Mouse (Mus musculus) embryo, embryonic 11.5 days (tissue): ENCODE measurements around the gene Smarca2.
A peak's percentile ranks its signal among the peaks of the same experiment; 100 is the strongest.

ENCODE experiments used
- DNase-seq: peaks from one replicate; pipeline ENCODE4 v3.0.0-alpha.2; 2012; ENCODE audit warnings: low read depth, low spot score

The Smarca2 gene

DNA sequence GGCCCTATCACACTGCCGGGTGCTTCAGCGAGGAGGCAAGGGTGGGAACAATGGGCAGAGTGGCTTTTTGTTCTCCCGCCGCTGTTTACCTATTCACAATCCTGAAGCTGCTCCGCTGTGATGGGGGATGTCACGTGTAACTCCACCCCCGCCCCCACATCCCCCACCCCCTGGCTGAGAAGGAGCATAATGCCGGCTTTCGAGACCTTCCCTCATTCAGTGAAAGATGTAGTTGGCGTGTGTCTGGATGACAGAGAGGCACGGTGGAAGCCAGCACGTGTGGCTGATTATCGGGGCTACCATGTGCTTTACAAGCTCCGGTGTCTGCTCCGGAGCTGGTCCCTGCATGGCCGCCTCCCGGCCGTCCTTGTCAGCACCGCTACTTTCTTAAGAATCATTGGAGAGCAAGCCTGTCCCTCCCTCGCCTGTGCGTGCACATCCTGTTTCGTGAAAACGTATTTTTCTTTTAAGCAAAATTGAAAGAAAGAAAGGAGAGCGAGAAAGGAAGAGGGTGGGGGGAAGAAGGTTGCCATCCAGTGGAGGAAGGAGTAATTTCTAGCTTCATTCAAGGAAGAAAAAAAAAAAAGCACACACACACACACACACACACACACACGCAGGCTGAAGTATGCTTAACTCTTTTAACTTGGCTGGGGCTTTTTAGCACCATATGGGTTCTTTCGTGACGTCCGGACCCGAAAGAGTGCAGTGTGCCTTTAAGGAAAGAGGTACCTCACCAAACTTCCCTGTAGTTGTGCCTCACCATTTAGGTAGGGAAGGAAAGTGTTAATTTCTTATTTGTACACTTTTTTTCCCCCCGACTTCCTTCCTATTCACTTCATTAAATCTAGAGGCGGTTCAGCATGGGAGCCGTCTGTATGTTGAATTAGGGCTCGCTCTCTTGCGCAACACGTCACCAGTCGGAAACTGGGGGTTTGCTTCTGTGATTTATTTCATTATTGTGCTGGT, 143.0 kb downstream of the Smarca2 start:
- peak; percentile 72 for DNase-seq

GRCm38 (mm10) chr19:26748676-26749075, 143.8 kb downstream of the Smarca2 start:
- DNase-seq, result peak; percentile 26

GRCm38 (mm10) chr19:26749427-26750137, 144.7 kb downstream of the Smarca2 start:
- no peak for DNase-seq

DNA sequence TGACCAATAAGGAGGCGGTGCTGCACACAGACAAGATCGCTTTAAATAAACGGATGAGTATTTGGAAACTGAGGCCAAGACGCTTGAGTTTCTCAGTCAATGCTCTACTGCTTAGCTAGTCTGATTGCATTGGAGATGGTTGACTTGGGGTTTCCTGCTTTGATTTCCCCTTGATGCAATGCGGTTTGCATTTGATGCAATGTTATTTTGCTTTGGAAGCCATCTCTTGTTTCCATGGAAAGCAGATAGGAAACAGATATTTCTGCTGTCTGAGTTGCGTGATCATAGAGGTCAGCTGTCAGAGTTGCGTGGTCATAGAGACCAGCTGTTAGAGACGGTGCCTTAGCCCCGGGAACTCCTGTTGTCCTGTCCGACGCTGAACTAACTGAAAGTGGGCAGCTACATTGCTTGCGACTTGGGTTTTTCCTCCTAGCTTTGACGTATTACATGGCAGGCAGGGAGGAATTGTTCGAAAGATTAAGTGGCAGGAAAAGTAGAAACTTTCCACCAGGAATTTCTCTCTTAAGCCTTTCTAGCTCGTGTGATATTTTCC, 147.8 kb downstream of the Smarca2 start:
- no peak for DNase-seq

DNA sequence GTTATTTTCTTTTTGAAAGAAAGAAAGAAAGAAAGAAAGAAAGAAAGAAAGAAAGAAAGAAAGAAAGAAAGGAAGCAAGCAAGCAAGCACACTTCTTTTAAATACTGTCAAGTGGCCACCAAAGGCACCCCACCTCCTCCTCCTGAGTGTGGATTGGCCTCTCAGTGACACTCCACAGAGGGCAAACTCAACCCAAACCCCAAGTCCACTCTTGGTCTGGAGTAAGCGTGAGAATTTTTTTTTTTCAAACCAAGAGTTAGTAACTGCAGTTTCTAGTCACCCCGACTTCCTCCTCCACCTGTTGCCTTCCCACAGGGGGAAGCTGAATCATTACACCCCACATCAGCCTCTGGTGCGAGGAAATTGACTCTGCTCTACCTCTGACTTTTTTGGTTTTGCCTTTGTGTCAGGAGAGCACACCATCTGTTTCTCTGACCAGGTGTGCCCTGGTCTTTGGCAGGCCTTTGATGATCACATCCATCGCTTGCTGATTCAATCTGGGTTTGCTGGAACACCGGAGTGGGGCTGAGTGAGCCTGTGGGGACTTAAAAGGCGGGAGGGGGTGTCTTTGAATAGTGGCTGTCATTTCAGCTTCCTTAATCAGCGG, 148.5 kb downstream of the Smarca2 start:
- no peak for DNase-seq

GRCm38 (mm10) chr19:26754016-26754794, 149.4 kb downstream of the Smarca2 start:
- no peak for DNase-seq

DNA sequence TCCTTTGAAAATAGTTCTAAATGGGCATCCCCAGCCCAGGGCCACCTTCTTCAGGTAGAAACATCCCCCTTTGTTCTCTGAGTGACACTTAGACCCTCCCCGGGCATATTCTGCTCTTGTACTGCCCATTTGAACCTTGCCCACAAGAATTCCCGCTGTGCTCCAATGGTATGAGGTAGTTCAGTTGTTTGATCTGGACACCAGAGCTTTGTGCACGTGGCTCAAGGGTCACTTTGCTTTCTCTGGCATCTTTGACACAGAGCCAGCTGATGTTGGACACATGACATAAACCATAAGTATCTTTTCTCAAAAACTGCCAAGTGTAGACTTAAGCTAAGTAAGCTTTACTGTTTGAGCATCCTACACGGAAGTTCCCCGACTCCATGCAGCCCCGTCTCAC, 151.1 kb downstream of the Smarca2 start:
- DNase-seq, result no peak

DNA sequence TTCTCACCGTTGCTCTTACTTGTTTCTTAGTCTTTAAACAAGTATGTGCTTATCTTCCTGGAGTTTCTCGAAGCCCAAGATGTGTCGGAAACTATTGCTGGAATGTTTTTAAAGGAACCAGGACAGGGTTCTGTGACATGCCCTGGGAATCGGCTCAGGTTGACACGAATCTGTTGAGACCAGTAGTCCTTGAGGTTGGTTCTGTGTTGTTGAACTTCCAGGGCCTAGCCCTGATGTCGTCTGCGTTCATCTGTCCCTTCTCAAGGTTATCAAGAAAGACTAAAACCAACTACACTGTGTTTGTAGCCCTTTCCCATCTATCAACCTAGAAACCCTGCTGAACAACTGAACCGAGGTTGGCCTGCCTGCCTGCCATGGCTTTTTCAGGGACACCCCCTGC, 151.5 kb downstream of the Smarca2 start:
- DNase-seq, result no peak

- no peak for DNase-seq
Observed at GRCm38 (mm10) chr19:26758156-26758555, 153.3 kb downstream of the Smarca2 start.

DNA sequence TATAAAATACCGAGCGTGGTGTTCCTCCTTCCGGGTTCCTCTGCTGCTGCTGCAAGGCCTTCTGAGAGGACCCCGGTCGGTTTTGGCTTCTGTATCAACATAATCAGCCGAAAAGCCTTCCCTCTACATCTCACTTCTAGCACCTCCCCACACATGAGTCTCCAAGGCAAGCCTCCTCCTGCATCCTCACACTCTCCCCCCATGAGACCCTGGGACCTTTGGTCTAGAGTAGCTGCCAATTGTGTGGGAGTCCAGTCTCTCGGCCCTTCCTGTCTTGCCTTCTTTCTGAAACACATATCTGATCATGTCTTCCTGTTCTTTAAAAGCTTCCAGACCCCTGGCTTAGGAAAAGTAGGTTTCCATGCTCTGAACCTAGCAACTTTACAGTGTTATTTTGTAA, 153.8 kb downstream of the Smarca2 start:
- no peak for DNase-seq

DNA sequence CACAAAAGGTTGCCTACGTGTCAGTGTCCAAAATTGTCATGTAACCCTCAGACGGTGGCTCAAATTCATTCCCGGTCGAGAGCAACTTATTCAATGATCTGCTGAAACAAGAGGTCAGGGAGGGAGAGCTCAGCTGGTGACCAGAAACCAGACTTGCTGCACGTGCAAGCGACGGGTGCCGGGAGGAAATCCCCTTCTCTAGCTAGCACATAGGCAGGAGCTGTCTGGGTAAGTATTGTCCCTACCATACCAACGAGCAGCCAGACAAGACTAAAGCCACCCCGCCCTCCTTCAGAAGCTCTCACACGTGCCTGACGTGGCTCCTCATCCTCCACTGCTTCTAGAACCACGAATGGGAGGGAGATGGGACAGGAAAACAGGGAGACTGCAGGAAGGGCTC, 154.4 kb downstream of the Smarca2 start:
- DNase-seq, result no peak

DNA sequence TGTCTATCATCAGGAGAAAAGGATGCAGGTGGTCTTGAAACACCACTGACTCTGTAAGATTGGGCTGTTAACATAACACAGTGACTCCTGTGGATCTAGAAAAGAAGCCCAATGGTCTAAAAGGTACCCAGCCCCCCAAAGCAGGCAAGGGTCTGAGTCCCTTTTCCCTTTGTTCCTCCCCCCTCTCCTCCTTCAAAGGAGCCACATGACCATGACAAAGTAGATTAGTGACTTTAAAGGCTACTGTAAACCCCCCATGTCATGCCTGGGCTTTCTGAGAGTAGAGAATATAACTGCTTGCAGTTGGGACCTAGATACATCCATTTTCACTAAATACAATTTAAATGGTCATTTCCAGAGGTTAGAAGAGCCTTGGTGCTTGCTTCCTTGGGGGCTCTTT, 156.4 kb downstream of the Smarca2 start:
- no peak for DNase-seq

DNA sequence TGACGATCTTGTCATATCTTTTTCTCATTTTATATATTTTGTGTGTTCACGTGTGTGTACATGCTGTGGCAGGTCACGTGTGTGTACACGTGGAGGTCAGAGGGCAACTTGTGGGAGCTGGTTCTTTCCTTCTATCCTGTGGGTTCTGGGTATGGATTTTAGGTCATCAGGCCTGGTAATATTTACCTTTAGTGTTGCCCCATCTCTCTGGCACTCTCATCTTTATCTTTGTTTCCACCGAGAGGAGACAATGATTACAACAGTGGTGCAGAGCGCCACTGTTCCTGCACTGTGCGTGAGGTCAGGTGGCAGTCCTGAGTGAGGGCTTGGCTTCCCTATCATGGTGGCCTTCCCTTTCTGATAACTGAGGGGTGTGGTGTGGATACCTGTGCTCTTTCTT, 160.6 kb downstream of the Smarca2 start:
- DNase-seq, result no peak

DNA sequence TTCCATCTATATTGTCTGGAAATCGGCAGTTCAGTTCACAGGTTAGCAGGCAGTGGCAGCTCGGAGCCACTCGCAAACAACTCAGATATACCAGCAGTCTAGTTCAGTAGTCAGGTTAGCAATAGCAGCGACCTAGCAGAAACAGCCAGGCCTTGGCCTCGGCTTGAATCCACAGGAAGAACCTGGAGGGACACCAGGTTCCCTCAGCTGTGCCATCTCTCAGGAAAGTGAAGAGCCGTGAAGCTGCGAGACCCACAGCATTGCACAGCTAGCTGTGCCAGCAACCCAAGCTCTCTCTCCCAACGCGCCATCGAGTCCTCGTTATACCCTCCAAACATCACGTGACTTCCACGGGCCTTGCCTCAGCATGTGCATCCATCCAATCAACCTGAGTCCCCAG, 162.6 kb downstream of the Smarca2 start:
- DNase-seq, result no peak

GRCm38 (mm10) chr19:26767941-26768340, 163.1 kb downstream of the Smarca2 start:
- no peak for DNase-seq

DNA sequence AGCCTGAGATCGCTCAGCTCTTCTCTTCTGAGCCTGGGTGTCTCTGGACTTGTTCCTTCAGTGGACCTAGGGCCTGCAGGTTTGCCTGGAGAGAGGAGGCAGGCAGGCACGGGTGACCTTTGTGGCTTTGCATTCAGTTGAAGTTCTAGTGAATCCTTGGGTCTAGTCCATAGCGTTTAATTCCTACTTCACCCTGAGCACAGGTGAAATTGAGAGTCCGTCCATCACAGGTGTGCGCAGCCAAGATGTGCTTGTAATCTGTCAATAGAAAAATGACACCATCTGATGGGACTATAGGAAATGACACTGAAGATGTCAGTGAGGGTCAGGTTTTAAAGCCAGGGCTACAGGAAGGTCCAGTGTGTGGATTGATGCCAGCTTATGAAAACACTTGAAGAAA, 164.0 kb downstream of the Smarca2 start:
- DNase-seq, result no peak

- peak; percentile 20 for DNase-seq
Observed at GRCm38 (mm10) chr19:26769609-26770500, 165.0 kb downstream of the Smarca2 start.

GRCm38 (mm10) chr19:26770592-26770991, 165.7 kb downstream of the Smarca2 start:
- no peak for DNase-seq

DNA sequence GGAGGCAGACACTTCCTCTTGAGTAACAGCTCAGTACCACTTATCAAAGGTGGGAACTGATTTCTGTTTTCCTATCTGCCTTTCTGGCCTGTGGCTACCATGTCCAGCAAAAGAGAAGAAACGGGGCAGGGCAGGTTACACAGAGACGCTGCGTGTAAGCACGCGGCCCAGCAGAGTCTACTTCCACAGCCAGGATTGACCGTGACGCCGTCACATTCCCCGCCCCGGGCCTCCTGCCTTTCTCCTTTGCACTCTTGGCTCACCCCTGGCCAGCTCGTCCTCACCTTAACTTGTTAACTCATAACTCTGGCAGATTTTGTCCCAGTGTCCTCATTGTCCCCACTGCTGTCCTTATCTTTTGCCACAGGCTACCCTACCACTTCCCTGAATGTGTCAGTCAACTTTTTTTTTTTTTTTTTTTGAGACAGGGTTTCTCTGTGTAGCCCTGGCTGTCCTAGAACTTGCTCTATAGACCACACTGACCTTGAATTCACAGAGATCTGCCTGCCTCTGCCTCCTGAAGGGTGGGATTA, 167.3 kb downstream of the Smarca2 start:
- no peak for DNase-seq
